Mouse (Mus musculus): ENCODE data around the gene Pth2. TPM values are rescaled to one million over a fixed set of nuclear protein-coding genes. Genes with fewer than 3 reads are reported as not detected.
"Not testable (repeated sequence)": the region's sequence is repeated elsewhere in the genome, so short reads cannot be mapped to it uniquely, and the experiment has no call there.

Pth2 gene
- polyA plus RNA-seq, 1 experiment: not detected

DNA sequence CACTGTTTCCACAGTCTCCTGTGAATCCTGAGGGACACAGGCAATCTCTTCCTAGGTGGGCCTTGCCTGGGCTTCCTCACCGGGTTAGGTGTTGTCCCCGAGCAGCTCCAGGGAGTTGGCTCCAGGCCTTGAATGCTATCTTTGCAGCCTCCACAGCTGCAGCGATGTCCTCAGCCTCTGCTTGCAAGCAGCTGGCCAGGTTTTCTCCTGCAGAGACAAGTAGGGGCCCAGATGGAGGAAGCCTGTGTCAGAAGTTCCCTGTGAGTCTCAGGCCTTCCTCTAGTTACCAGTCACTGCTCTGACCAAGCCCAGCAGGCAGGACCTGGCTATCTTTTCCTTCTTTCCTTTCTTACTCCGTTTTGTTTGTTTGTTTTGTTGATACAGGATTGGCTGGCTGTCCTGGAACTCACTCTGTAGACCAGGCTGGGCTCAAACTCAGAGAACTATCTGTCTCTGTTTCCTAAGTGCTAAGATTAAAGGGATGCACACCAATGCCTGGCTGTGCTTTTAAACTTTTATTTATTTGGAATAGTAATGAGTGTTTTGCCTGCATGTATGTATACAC is 32.2 kb upstream of the Pth2 start:
- 67% methylated on average over 4 of the region's 4 CpGs for WGBS
- H3K4me3 ChIP-seq (replicated peaks; ENCODE audit: control insufficient read depth, low read depth, low read length): no peak overlapping the region
- no peak overlapping the region for H3K27ac ChIP-seq (ENCODE audit: control insufficient read depth, insufficient read depth, low read depth, low read length, poor library complexity)
- no peaks in the 10 kb centered on the region; the same call in 1 of the 2 replicates for H3K4me1 ChIP-seq (ENCODE audit: control insufficient read depth, insufficient read depth, low read length)
- TF ChIP-seq CTCF (IDR thresholded peaks at IDR 0.05; ENCODE audit: control insufficient read depth, insufficient read depth, low read length) (no peak), POLR2A (IDR thresholded peaks at IDR 0.05; ENCODE audit: borderline replicate concordance, control insufficient read depth, low read depth, low read length) (no peak)

DNA sequence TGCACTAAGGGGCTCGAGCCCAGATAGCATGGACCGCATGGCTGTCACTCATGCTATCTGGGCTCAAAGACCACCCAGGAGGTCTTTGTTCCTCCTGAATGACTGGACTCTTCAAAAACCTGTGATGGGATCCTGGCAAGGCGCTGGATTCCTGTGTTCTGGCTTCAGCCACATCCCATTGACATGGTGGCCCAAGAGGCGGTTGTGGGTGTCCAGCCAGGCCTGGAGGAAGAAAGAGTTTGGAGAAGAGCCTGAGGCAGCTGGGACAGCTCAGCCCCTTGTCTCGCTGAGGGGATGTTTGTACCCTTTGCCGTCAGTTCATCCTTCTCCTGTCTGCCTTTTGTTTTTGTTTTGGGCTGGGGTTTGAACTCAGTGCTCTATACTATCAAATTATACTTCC is 31.2 kb upstream of the Pth2 start:
- no peaks in the 10 kb centered on the region; the same call in 1 of the 2 replicates for H3K4me1 ChIP-seq (ENCODE audit: control insufficient read depth, insufficient read depth, low read length)
- WGBS: 81% methylated on average over 6 of the region's 6 CpGs
- no peak for TF ChIP-seq POLR2A (IDR thresholded peaks at IDR 0.05; ENCODE audit: borderline replicate concordance, control insufficient read depth, low read depth, low read length)
- no peak for TF ChIP-seq CTCF (IDR thresholded peaks at IDR 0.05; ENCODE audit: control insufficient read depth, insufficient read depth, low read length)
- no peak overlapping the region for H3K4me3 ChIP-seq (replicated peaks; ENCODE audit: control insufficient read depth, low read depth, low read length)
- H3K27ac ChIP-seq (ENCODE audit: control insufficient read depth, insufficient read depth, low read depth, low read length, poor library complexity): no peak overlapping the region

DNA sequence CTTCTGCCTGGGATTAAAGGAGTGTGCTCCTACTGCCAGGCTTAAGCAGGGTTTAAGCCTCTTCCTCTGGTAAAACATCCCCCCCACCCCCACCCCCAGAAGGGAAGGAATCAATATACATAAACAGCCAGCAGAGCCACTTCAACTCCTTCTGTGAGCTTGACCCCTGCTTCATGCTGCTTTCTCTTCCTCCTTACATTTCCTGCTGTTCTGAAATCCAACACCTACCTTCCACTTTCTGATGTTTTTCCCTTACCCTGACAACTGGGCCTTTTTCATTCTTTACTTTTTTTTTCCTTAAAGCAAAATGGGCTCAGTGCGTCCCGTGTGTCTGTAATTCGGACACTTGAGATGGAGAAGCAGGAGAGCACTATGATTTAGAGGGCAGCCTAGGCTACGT is 30.5 kb upstream of the Pth2 start:
- Histone ChIP-seq H3K4me1 (ENCODE audit: control insufficient read depth, insufficient read depth, low read length) (no peaks in the 10 kb centered on the region; the same call in 1 of the 2 replicates), H3K27ac (ENCODE audit: control insufficient read depth, insufficient read depth, low read depth, low read length, poor library complexity) (no peak overlapping the region), H3K4me3 (replicated peaks; ENCODE audit: control insufficient read depth, low read depth, low read length) (no peak overlapping the region)
- TF ChIP-seq POLR2A (IDR thresholded peaks at IDR 0.05; ENCODE audit: borderline replicate concordance, control insufficient read depth, low read depth, low read length): no peak
- TF ChIP-seq CTCF (IDR thresholded peaks at IDR 0.05; ENCODE audit: control insufficient read depth, insufficient read depth, low read length): no peak
- WGBS: 70% methylated on average over 4 of the region's 4 CpGs

DNA sequence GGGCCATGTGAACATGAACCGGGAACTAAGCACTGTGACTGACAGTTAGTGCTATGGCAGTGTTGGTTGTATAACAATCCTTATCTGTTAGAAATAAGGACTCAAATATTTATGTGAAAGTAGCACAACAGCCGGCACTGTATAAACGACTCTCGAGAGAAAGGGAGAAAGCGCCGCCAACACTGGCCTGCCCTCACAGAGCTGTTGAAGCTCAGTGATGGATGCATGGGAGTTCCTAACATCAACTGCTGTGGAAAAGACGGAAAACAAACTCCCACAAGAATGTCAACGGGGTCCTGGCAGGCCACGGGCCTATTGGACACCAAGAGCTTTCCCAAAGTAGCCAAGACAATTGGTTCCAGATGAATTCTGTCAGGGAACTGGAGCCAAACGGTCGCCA is 29.5 kb upstream of the Pth2 start:
- Histone ChIP-seq H3K27ac (ENCODE audit: control insufficient read depth, insufficient read depth, low read depth, low read length, poor library complexity) (no peak overlapping the region), H3K4me3 (replicated peaks; ENCODE audit: control insufficient read depth, low read depth, low read length) (no peak overlapping the region), H3K4me1 (ENCODE audit: control insufficient read depth, insufficient read depth, low read length) (no peaks in the 10 kb centered on the region; the same call in 1 of the 2 replicates)
- no peak for TF ChIP-seq CTCF (IDR thresholded peaks at IDR 0.05; ENCODE audit: control insufficient read depth, insufficient read depth, low read length)
- TF ChIP-seq POLR2A (IDR thresholded peaks at IDR 0.05; ENCODE audit: borderline replicate concordance, control insufficient read depth, low read depth, low read length): no peak
- 67% methylated on average over 11 of the region's 11 CpGs for WGBS

- WGBS: 83% methylated on average over 2 of the region's 2 CpGs
- H3K4me3 ChIP-seq (replicated peaks; ENCODE audit: control insufficient read depth, low read depth, low read length); H3K27ac ChIP-seq (ENCODE audit: control insufficient read depth, insufficient read depth, low read depth, low read length, poor library complexity); H3K4me1 ChIP-seq (ENCODE audit: control insufficient read depth, insufficient read depth, low read length): not testable (repeated sequence)
These were observed 27.7 kb upstream of the Pth2 start for GRCm38 (mm10) chr7:45153052-45153451.

- Histone ChIP-seq H3K4me3 (replicated peaks; ENCODE audit: control insufficient read depth, low read depth, low read length) (peak overlapping the region; percentile 96), H3K4me1 (ENCODE audit: control insufficient read depth, insufficient read depth, low read length) (no peaks in the 10 kb centered on the region; the same call in 1 of the 2 replicates), H3K27ac (ENCODE audit: control insufficient read depth, insufficient read depth, low read depth, low read length, poor library complexity) (peak overlapping the region; percentile 94)
- TF ChIP-seq CTCF (IDR thresholded peaks at IDR 0.05; ENCODE audit: control insufficient read depth, insufficient read depth, low read length) (no peak), POLR2A (IDR thresholded peaks at IDR 0.05; ENCODE audit: borderline replicate concordance, control insufficient read depth, low read depth, low read length) (no peak)
- WGBS: 3% methylated on average over 5 of the region's 5 CpGs
These were observed 27.2 kb upstream of the Pth2 start for GRCm38 (mm10) chr7:45153586-45153985.

DNA sequence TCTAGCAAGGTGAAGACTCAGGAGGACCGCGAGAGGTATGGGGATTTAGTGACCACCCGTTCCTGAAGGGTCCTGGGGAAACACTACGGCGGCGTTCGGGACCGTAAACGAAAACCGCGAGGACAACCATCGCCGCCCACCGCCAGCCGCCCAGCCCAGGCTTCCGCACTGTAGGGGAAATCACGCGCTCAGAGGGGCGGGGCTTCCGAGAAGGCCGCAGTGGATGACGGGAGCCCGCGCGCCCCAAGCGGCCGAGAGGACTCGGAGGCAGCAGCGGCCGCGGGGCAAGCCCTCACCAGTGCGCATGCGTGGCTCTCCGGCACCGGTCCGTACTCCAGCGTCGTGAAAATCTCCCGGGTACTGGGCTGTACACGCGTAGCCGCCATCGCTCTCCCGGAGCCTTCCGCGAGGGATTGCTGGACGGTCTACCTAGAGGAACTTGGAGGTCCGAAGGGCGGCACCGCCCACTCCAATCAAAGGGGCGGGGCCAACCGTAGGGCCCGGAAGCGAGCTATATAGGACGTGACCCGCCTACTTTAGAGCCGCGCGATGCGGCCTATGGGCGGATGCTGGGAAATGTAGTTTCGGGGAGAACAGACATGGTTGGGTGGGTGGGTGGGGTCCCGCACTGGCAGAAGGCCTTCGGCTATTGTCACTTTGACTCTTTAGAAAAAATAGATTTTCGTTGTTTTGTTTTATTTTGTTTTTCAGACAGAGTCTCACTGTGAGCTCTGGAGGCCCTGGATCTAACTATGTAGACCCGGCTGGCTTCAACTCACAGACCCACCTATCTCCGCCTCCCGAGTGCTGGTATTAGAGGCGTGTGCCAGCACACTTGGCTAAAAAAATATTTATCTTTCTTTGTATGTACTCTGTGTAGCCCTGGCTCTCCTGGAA is 26.5 kb upstream of the Pth2 start, which contains the start of the genes Pih1d1 and Aldh16a1:
Gene Pih1d1 (plus strand): TSS at position 208 of the 897 bp plus-strand sequence.
Gene Aldh16a1 (minus strand): TSS at position 489 of the 897 bp plus-strand sequence.
- 2% methylated on average over 69 of the region's 69 CpGs for WGBS
- Histone ChIP-seq H3K4me1 (ENCODE audit: control insufficient read depth, insufficient read depth, low read length) (no peaks in the 10 kb centered on the region; the same call in 1 of the 2 replicates), H3K27ac (ENCODE audit: control insufficient read depth, insufficient read depth, low read depth, low read length, poor library complexity) (peak within 1 kb of the TSS; percentile 94), H3K4me3 (replicated peaks; ENCODE audit: control insufficient read depth, low read depth, low read length) (peak within 1 kb of the TSS; percentile 96)
- TF ChIP-seq POLR2A (IDR thresholded peaks at IDR 0.05; ENCODE audit: borderline replicate concordance, control insufficient read depth, low read depth, low read length) (peak; percentile 94), CTCF (IDR thresholded peaks at IDR 0.05; ENCODE audit: control insufficient read depth, insufficient read depth, low read length) (peak; percentile 50; the same call in 1 of the 2 replicates)

GRCm38 (mm10) chr7:45154993-45155514 is 25.7 kb upstream of the Pth2 start:
- TF ChIP-seq CTCF (IDR thresholded peaks at IDR 0.05; ENCODE audit: control insufficient read depth, insufficient read depth, low read length): peak; percentile 53
- TF ChIP-seq POLR2A (IDR thresholded peaks at IDR 0.05; ENCODE audit: borderline replicate concordance, control insufficient read depth, low read depth, low read length): no peak
- no peak overlapping the region for H3K4me3 ChIP-seq (replicated peaks; ENCODE audit: control insufficient read depth, low read depth, low read length)
- WGBS: 65% methylated on average over 12 of the region's 12 CpGs
- no peaks in the 10 kb centered on the region; the same call in 1 of the 2 replicates for H3K4me1 ChIP-seq (ENCODE audit: control insufficient read depth, insufficient read depth, low read length)
- no peak overlapping the region for H3K27ac ChIP-seq (ENCODE audit: control insufficient read depth, insufficient read depth, low read depth, low read length, poor library complexity)

All from bone marrow, adult 2 months (tissue).